In the genomic region with DNA sequence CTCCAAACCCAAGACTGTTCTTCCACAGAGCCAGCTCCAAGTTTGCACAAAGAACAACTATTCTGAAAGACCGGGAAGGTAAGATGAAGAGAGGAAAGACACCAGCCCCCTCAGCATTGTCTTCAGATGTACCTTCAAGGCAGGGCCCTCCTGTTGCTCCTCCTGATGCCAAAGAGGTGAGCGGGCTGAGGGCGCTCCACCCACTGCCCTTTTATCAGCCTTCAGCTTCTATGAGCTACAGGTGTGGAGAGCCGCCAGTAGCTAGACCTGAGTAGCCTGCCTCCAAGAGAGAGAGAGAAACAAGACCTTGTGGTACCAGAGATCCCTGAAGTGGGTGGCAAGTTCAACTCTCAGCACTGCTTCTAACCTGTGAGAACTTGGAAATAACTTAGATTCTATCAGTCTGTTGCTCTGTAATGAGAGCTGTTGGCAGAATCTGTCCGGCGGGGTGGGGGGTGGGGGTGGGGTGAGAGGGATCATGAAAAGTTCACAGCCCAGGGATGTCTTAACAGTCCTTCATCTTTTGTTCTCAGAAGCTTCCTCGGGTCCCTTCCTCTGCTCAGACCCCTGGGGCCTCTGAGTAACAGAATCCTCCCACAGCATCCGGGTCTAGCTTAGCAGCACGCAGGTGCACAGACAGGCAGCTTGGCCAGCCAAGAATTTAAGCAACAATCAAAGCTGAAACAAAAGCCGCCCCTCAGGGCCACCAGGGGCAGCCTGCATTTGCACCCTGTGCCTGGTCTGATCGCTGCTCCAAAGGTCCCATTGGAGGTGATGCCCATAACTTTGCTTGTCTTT, we compare ENCODE assay signal across 10 mouse cellular contexts. TPM values are rescaled to one million over a fixed set of nuclear protein-coding genes. Genes with fewer than 3 reads are reported as not detected.
A peak's percentile ranks its signal among the peaks of the same experiment; 100 is the strongest.
DNase-seq lines count a peak whose midpoint lies in the region; ATAC-seq lines count a peak whose summit lies in the region.
"Had no signal": no experiment of that assay in that cellular context is flagged by ENCODE, and none has a peak within 500 bp of the region (broad histone marks: within the 10 kb centered on the region; RNA-seq: fewer than 3 reads in every experiment).

Izumo1r (minus strand) TSS at position 369 of the 798 bp plus-strand sequence.

- H3K9me3 ChIP-seq in hindbrain, embryonic 11.5 days (ENCODE audit: control insufficient read depth, low read length): no peaks in the 10 kb centered on the region
- no peaks in the 10 kb centered on the region for H3K9me3 ChIP-seq in hindbrain, embryonic 16.5 days (ENCODE audit: control insufficient read depth, low read length)
- H3K9me3 ChIP-seq: lung, embryonic 15.5 days had no signal

- DNase-seq in hindbrain, embryonic 11.5 days (ENCODE audit: low spot score): no peak
- peak; percentile 41 to 43 for DNase-seq in B cell, adult 2 months
- peak; percentile 5 for DNase-seq in Muller cell, postnatal 12 days (ENCODE audit: inconsistent ontology term)
- peak; percentile 68 for DNase-seq in naive thymus-derived CD4-positive, alpha-beta T cell, adult 2 months (ENCODE audit: low read depth)
- DNase-seq in urinary bladder, adult 2 months (ENCODE audit: low spot score): no peak
- DNase-seq in right cerebral cortex, postnatal 10 days (ENCODE audit: low spot score in 2 of 2): no peak

- no peaks in the 10 kb centered on the region for H3K36me3 ChIP-seq in hindbrain, embryonic 11.5 days (ENCODE audit: control insufficient read depth, insufficient read depth, low read length)
- H3K36me3 ChIP-seq in hindbrain, embryonic 16.5 days (ENCODE audit: control insufficient read depth, insufficient read depth, low read length): no peaks in the 10 kb centered on the region
- H3K36me3 ChIP-seq: lung, embryonic 15.5 days had no signal

- WGBS in hindbrain, embryonic 11.5 days: 30% methylated on average over 11 of the region's 11 CpGs
- 34% methylated on average over 11 of the region's 11 CpGs for WGBS in hindbrain, embryonic 16.5 days

- no peaks in the 10 kb centered on the region; the same call in 1 of the 2 replicates for H3K4me1 ChIP-seq in hindbrain, embryonic 11.5 days (replicated peaks; ENCODE audit: control insufficient read depth, insufficient read depth, low read length)
- peaks cover 2% of the 10 kb centered on the region; the same call in 1 of the 2 replicates for H3K4me1 ChIP-seq in hindbrain, embryonic 16.5 days (ENCODE audit: control insufficient read depth, insufficient read depth, low read depth, low read length)

- no peak within 1 kb of the TSS for H3K4me2 ChIP-seq in hindbrain, embryonic 11.5 days (replicated peaks; ENCODE audit: low read depth, low read length)
- H3K4me2 ChIP-seq in hindbrain, embryonic 16.5 days (ENCODE audit: low read length): no peak within 1 kb of the TSS
- H3K4me2 ChIP-seq: lung, embryonic 15.5 days had no signal

- ATAC-seq in hindbrain, embryonic 11.5 days (ENCODE audit: low FRiP score): peak; percentile 63
- ATAC-seq in hindbrain, embryonic 16.5 days: no peak

- H3K9ac ChIP-seq in hindbrain, embryonic 11.5 days (ENCODE audit: low read depth, low read length): no peak within 1 kb of the TSS
- no peak within 1 kb of the TSS for H3K9ac ChIP-seq in hindbrain, embryonic 16.5 days (ENCODE audit: low read depth, low read length)
- H3K9ac ChIP-seq: lung, embryonic 15.5 days had no signal

- H3K4me3 ChIP-seq in hindbrain, embryonic 11.5 days (ENCODE audit: low read depth, low read length): no peak within 1 kb of the TSS
- H3K4me3 ChIP-seq in hindbrain, embryonic 16.5 days (ENCODE audit: low read length): no peak within 1 kb of the TSS
- H3K4me3 ChIP-seq: lung, embryonic 15.5 days had no signal

- H3K27me3 ChIP-seq in hindbrain, embryonic 11.5 days (ENCODE audit: control insufficient read depth, insufficient read depth, low read length): no peaks in the 10 kb centered on the region
- no peaks in the 10 kb centered on the region for H3K27me3 ChIP-seq in hindbrain, embryonic 16.5 days (replicated peaks; ENCODE audit: control insufficient read depth, insufficient read depth, low read length)
- H3K27me3 ChIP-seq: lung, embryonic 15.5 days had no signal

- no peak within 1 kb of the TSS for H3K27ac ChIP-seq in hindbrain, embryonic 11.5 days (ENCODE audit: low read depth, low read length)
- H3K27ac ChIP-seq in hindbrain, embryonic 16.5 days (ENCODE audit: low read depth, low read length): no peak within 1 kb of the TSS
- H3K27ac ChIP-seq: lung, embryonic 15.5 days had no signal

RNA-seq across cellular contexts. Expression of gene Izumo1r, which starts in this region (rescaled TPM):
- polyA plus RNA-seq in hindbrain, embryonic 11.5 days (2014; fragmentation: Nextera tagmentation; extraction: Ambion mirVana): not detected in 2 replicates
- polyA plus RNA-seq in hindbrain, embryonic 16.5 days (2015; fragmentation: Nextera tagmentation; extraction: Ambion mirVana): not detected in 2 replicates
- 0.14 and 0.15 TPM in 2 replicates for polyA plus RNA-seq in urinary bladder, adult 2 months (2012; rRNA removed)
- polyA plus RNA-seq: neural tube, embryonic 14.5 days; stomach, embryonic 16.5 days had no signal

Comparison
In these comparisons a context has a peak if more than half of its experiments do, and no peak if none do; other contexts are left out.
1. Peak in ATAC-seq in hindbrain, embryonic 11.5 days; RNA of the gene not detected or under 1 TPM.
2. DNase-seq: peak in B cell, adult 2 months (2 of 2), Muller cell, postnatal 12 days (single experiment) and naive thymus-derived CD4-positive, alpha-beta T cell, adult 2 months (single experiment); none in hindbrain, embryonic 11.5 days (single experiment), urinary bladder, adult 2 months (single experiment) and right cerebral cortex, postnatal 10 days (0 of 2).